Mouse (Mus musculus) lung, postnatal 0 days (tissue): ENCODE results near the gene Crebrf. TPM values are rescaled to one million over a fixed set of nuclear protein-coding genes. Genes with fewer than 3 reads are reported as not detected.

Experiments used
- ATAC-seq: fragments of 200-750 bp; cut with Nextera tagmentation; 2 replicates; pipeline ENCODE4 v1.8.0; 2017; ENCODE audit warnings: moderate library complexity
- DNase-seq: peaks from one replicate; pipeline ENCODE4 v3.0.0-alpha.2; 2016; ENCODE audit warnings: low spot score
- H3K27ac ChIP-seq: fragments of 300-500 bp; sonication (generic); 2 replicates; pipeline ENCODE4 v1.5.1; 2014; ENCODE audit warnings: antibody characterized with exemption, mild to moderate bottlenecking, low read length, mixed read lengths
- H3K27me3 ChIP-seq: fragments of 300-500 bp; sonication (generic); replicated peaks from 2 replicates; pipeline ENCODE4 v1.6.1; 2014; ENCODE audit warnings: low read length, mixed read lengths; ENCODE audit not compliant: insufficient read depth
- H3K36me3 ChIP-seq: fragments of 300-500 bp; sonication (generic); 2 replicates; pipeline ENCODE4 v1.6.1; 2014; ENCODE audit warnings: low read length, mixed read lengths; ENCODE audit not compliant: insufficient read depth
- H3K4me1 ChIP-seq: fragments of 300-500 bp; sonication (generic); 2 replicates; pipeline ENCODE4 v1.6.1; 2014; ENCODE audit warnings: antibody characterized with exemption, low read depth, low read length, mixed read lengths; ENCODE audit not compliant: insufficient read depth
- H3K4me2 ChIP-seq: fragments of 300-500 bp; sonication (generic); replicated peaks from 2 replicates; pipeline ENCODE4 v1.6.1; 2014; ENCODE audit warnings: low read depth, mild to moderate bottlenecking, low read length, moderate library complexity, mixed read lengths
- H3K4me3 ChIP-seq: fragments of 300-500 bp; sonication (generic); 2 replicates; pipeline ENCODE4 v1.5.1; 2014; ENCODE audit warnings: low read depth, low read length
- H3K9ac ChIP-seq: fragments of 300-500 bp; sonication (generic); replicated peaks from 2 replicates; pipeline ENCODE4 v1.6.1; 2014; ENCODE audit warnings: low read depth, mild to moderate bottlenecking
- H3K9me3 ChIP-seq: fragments of 300-500 bp; sonication (generic); 2 replicates; pipeline ENCODE4 v1.6.1; 2016; ENCODE audit warnings: low read length, mixed read lengths
- CTCF ChIP-seq: IDR thresholded peaks from 2 replicates; pipeline ENCODE4 v1.5.1; 2016; ENCODE audit warnings: antibody characterized with exemption, mild to moderate bottlenecking
- EP300 ChIP-seq: IDR thresholded peaks from 2 replicates; pipeline ENCODE4 v1.6.1; 2016; ENCODE audit warnings: antibody characterized with exemption, mild to moderate bottlenecking, control low read depth
- WGBS: fragments of 180-500 bp; shearing (Covaris S2); extraction: QIAGEN DNeasy Blood & Tissue Kit; methylation state at CpG from one replicate; pipeline ENCODE4 v1.1.7; 2014; 5-methylcytosine and 5-hydroxymethylcytosine counted together
- polyA plus RNA-seq: library from polyadenylated mRNA; unstranded; fragments of >200 nt; fragmentation: Nextera tagmentation; extraction: Ambion mirVana; gene quantifications from 2 replicates; pipeline ENCODE4 v1.2.1, GENCODE M21; 2015

Crebrf gene
- polyA plus RNA-seq, 1 experiment from 2014 or later: 38.7 TPM

DNA sequence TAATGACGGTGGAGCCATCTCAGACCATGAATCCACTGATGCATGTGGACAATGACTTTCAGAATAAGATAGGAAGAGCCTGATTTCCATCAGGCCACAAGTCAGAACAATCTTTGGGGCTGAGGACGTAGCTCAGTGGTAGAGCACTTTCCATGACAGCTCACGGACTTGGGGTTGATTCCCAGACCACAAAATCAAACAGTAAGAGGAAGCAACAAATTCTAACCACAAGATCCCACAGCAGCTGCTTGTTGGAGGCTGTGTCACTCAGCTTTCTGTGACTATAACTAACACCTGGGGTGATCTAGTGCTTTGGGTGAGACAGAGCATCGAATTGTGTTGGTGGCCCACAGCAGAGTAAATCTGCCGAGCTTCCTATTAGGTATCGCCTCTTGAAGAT is 101.4 kb downstream of the Crebrf start:
- H3K4me3 ChIP-seq: no peak overlapping the region
- 69% methylated on average over 6 of the region's 6 CpGs for WGBS
- no peaks in the 10 kb centered on the region for H3K27me3 ChIP-seq
- no peak overlapping the region for H3K9ac ChIP-seq
- H3K27ac ChIP-seq: no peak overlapping the region
- H3K36me3 ChIP-seq: no peaks in the 10 kb centered on the region
- no peaks in the 10 kb centered on the region for H3K9me3 ChIP-seq
- ATAC-seq: no peak
- H3K4me2 ChIP-seq: no peak overlapping the region
- no peaks in the 10 kb centered on the region for H3K4me1 ChIP-seq
- TF ChIP-seq CTCF: no peak
- no peak for TF ChIP-seq EP300
- DNase-seq: no peak

DNA sequence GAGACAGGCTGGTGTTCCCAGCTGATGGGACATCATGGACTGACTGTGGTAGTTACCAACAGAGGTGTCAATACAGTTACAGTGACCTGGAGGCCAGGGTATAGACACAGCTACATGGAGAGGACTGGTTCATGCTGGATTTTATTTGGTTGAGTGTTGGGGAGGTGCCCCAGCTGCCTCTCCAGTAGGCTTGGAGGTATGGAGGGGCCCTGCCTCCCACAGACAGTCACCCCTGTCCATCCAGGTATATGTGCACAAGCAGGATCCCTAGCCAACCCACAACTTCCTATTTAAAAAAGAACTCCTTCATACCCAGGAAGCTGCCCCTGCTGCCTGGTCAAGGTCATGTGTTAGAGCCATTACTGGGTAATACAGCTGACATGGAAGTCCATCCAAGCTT is 102.3 kb downstream of the Crebrf start:
- Histone ChIP-seq H3K4me2 (no peak overlapping the region), H3K9me3 (no peaks in the 10 kb centered on the region), H3K27me3 (no peaks in the 10 kb centered on the region), H3K4me3 (no peak overlapping the region), H3K36me3 (no peaks in the 10 kb centered on the region), H3K27ac (no peak overlapping the region), H3K9ac (no peak overlapping the region), H3K4me1 (no peaks in the 10 kb centered on the region)
- no peak for DNase-seq
- TF ChIP-seq CTCF (no peak), EP300 (no peak)
- ATAC-seq: no peak

DNA sequence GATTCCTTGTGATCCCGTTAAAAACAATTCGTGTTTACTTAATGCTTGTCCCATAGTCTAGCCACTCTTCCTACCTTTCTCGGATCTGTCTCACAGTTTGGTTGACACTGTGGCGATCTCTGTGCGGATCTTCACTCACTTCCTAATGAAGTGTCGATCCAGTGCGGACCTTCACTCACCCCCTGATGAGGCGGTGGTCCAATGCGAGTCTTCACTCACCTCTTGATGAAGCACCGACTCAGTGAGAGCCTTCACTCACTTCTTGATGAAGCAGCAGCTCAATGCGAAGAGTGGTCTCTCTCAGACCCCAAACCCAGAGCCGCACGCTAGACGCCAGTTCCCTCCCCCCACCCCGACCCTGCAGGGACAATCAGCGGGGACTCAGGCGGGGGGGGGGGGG is 110.7 kb downstream of the Crebrf start:
- no peaks in the 10 kb centered on the region for H3K27me3 ChIP-seq
- TF ChIP-seq EP300 (no peak), CTCF (no peak)
- H3K36me3 ChIP-seq: no peaks in the 10 kb centered on the region
- H3K4me3 ChIP-seq: no peak overlapping the region
- no peak overlapping the region for H3K27ac ChIP-seq
- H3K4me2 ChIP-seq: no peak overlapping the region
- no peaks in the 10 kb centered on the region for H3K9me3 ChIP-seq
- WGBS: 60% methylated on average over 15 of the region's 17 CpGs
- no peak for DNase-seq
- no peaks in the 10 kb centered on the region for H3K4me1 ChIP-seq
- no peak overlapping the region for H3K9ac ChIP-seq
- ATAC-seq: no peak

Other genes with a start within 250 kb of the Crebrf start
- 47.9 and 50.6 TPM in 2 replicates for gene Ergic1, start 154.2 kb upstream of the Crebrf start, polyA plus RNA-seq
- 68.4 and 79.3 TPM in 2 replicates for gene Dusp1, start 153.5 kb upstream of the Crebrf start, polyA plus RNA-seq
- 330 and 382 TPM in 2 replicates for gene Atp6v0e, start 52.4 kb upstream of the Crebrf start, polyA plus RNA-seq
- gene Bnip1, start 65.4 kb downstream of the Crebrf start, polyA plus RNA-seq: 22.6 and 23.7 TPM in 2 replicates
- 0.38 and 1.2 TPM in 2 replicates for gene Nkx2-5, start 129.4 kb downstream of the Crebrf start, polyA plus RNA-seq
- gene Kifc5b, start 201.4 kb downstream of the Crebrf start, polyA plus RNA-seq: 0.35 and 0.44 TPM in 2 replicates
- 15.2 and 16.2 TPM in 2 replicates for gene Phf1, start 217.4 kb downstream of the Crebrf start, polyA plus RNA-seq
- gene Cuta, start 223.9 kb downstream of the Crebrf start, polyA plus RNA-seq: 179 and 180 TPM in 2 replicates
- gene Syngap1, start 225.6 kb downstream of the Crebrf start, polyA plus RNA-seq: 1.0 and 1.4 TPM in 2 replicates